Mouse (Mus musculus): ENCODE measurements around the gene Med12l.

GRCm38 (mm10) chr3:58992122-58992521 lies 13.5 kb upstream of the Med12l start:
- no peak for TF ChIP-seq CTCF (IDR thresholded peaks at IDR 0.05; ENCODE audit: low read depth, low read length)
- TF ChIP-seq POLR2A (IDR thresholded peaks at IDR 0.05; ENCODE audit: extremely low read depth, insufficient read depth, low read length) = no peak

Data from liver, adult 2 months (tissue).